Mouse (Mus musculus) olfactory bulb, adult 2 months (tissue): ENCODE results near the gene Cct7.

Source experiments
- CTCF ChIP-seq: fragments of 200-500 bp; IDR thresholded peaks from 2 replicates; pipeline ENCODE4 v1.5.1; 2012; ENCODE audit warnings: low read depth, mild to moderate bottlenecking, low read length, moderate library complexity; ENCODE audit not compliant: insufficient read depth
- POLR2A ChIP-seq: fragments of 200-500 bp; IDR thresholded peaks from 2 replicates; pipeline ENCODE4 v1.6.1; 2012; ENCODE audit warnings: mild to moderate bottlenecking, low read depth, low read length, moderate library complexity; ENCODE audit not compliant: insufficient read depth

DNA sequence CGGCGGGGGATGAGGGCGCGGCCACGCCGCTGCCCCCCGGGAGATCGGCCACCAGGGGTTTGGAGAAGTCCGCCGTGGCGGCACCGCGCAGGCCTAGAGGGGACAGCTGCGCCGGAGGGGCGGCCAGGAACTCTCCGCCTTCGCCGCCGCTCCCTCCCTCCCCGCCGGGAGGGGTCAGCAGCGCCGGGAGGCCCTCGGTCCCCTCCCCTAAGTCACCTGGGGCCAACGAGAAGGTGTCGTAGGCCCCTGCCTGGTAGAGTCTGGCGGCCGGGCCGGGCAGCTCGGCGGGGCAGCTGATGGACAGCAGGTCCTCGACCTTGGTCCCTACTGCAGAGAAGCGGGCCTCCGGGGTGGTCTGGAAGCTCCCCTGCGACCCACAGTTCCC, 60.7 kb downstream of the Cct7 start:
- TF ChIP-seq POLR2A (no peak; the same call in 1 of the 2 replicates), CTCF (no peak)
